Comparison of ENCODE assay signal across 8 mouse cellular contexts in the genomic region with DNA sequence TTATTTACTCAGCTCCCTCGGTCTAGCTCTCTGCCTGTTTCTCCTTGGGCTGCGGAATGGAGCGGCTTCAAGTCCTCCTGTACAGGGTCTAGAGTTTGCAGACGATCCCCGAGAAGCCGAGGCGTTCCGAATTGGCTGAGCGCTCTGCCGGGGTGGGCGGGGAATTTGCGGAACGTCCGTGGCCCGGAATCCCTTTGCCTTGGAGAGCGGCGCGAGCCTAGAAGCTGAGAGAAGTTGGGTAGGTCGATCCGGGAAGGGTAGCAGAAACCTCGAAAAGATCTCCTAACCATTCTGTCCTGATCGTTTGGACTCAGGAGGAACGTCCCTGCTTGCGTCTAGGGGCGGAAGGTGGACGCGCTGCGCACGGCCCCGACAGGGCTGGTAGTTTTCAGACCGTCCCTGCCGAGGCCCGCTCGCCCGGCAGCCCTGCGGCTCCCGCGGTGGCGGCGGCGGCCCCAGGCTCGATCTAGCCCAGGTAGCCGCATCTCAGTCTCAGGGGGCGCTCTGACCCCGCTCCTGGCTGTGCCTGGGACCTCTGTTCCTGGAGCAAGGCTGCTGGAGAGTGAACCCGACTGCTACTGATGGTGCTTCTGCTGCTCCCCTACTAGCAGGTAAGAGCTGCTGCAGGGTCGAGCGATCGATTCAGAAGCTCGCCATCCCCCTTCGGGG. TPM values are rescaled to one million over a fixed set of nuclear protein-coding genes. Genes with fewer than 3 reads are reported as not detected.
DNase-seq lines count a peak whose midpoint lies in the region; ATAC-seq and TF ChIP-seq lines count a peak whose summit lies in the region.

A gene (plus strand): TSS at position 199 of the 669 bp plus-strand sequence.

- H3K4me2 ChIP-seq in hindbrain, embryonic 14.5 days (replicated peaks) = peak within 1 kb of the TSS; percentile 82

- under 1% methylated on average over 51 of the region's 51 CpGs for WGBS in hindbrain, embryonic 14.5 days

- H3K27me3 ChIP-seq in Patski = peaks cover 6% of the 10 kb centered on the region
- H3K27me3 ChIP-seq in hindbrain, embryonic 14.5 days (ENCODE audit: control insufficient read depth, insufficient read depth, low read length) = no peaks in the 10 kb centered on the region

- peak within 1 kb of the TSS; percentile 87 for H3K9ac ChIP-seq in hindbrain, embryonic 14.5 days

- in situ Hi-C loops in Patski (cut with MboI; ENCODE audit: low pct_unique_long_range_greater_than_20kb) = loop anchor here (5.0 to 25.0 kb wide), 5 partner anchors 87 to 557 kb away; a partner anchor contains a TSS

- peaks cover 22% of the 10 kb centered on the region for H3K4me1 ChIP-seq in hindbrain, embryonic 14.5 days (replicated peaks; ENCODE audit: control insufficient read depth, insufficient read depth, low read length)

- peak within 1 kb of the TSS; percentile 72 for H3K4me3 ChIP-seq in hindbrain, embryonic 14.5 days (replicated peaks; ENCODE audit: low read length)

- POLR2A ChIA-PET in Patski (lab: Charles Lee) = interaction anchor here (0.7 to 1.9 kb wide), 2 partner anchors 69 to 204 kb away, joined by 6 to 10 read pairs; no protein-coding TSS in a partner anchor

- no peaks in the 10 kb centered on the region for H3K36me3 ChIP-seq in hindbrain, embryonic 14.5 days (replicated peaks; ENCODE audit: control insufficient read depth, insufficient read depth)

- H3K9me3 ChIP-seq in hindbrain, embryonic 14.5 days (ENCODE audit: control insufficient read depth, low read length) = no peaks in the 10 kb centered on the region

- peak within 1 kb of the TSS; percentile 95 for H3K27ac ChIP-seq in hindbrain, embryonic 14.5 days

- peak; percentile 93 for ATAC-seq in Patski
- peak; percentile 90 for ATAC-seq in hindbrain, embryonic 14.5 days (ENCODE audit: low FRiP score)

- DNase-seq in Patski (ENCODE audit: low read depth, low spot score) = peak; percentile 74
- peak; percentile 89 to 92 for DNase-seq in cerebellum, postnatal 14 days
- peak; percentile 81 to 89 for DNase-seq in frontal cortex, postnatal 14 days (ENCODE audit: low spot score in 2 of 2)
- peak; percentile 89 for DNase-seq in hindbrain, embryonic 14.5 days (ENCODE audit: low spot score)
- DNase-seq in layer of hippocampus, postnatal 36 days = peak; percentile 91 to 93
- DNase-seq in lung, postnatal 36 days = peak; percentile 93
- peak; percentile 95 for DNase-seq in retina, postnatal 1 day
- peak; percentile 88 to 89 for DNase-seq in urinary bladder, adult 18-20 months (ENCODE audit: low spot score in 2 of 2)

- TF ChIP-seq CTCF in Patski (IDR thresholded peaks at IDR 0.05) = no peak

- CTCF ChIA-PET in Patski (lab: Charles Lee) = interaction anchor here (0.6 to 2.9 kb wide), 14 partner anchors 9 to 553 kb away, joined by 3 to 21 read pairs (median 4); no protein-coding TSS in a partner anchor

RNA-seq across cellular contexts. Expression of the gene that starts here (rescaled TPM):
- 6.6 TPM for polyA plus RNA-seq in Patski (2021)
- 15.9 and 16.3 TPM in 2 replicates for polyA plus RNA-seq in hindbrain, embryonic 14.5 days (2014; fragmentation: Nextera tagmentation; extraction: Ambion mirVana)
- total RNA-seq in layer of hippocampus, postnatal 36 days (2021) = 10 to 100 TPM; 52.6 to 52.7 TPM

Comparison
In these comparisons a context has a peak if more than half of its experiments do, and no peak if none do; other contexts are left out.
1. Peak in every context shown above with its lines: DNase-seq, ATAC-seq, H3K4me3 ChIP-seq and H3K27ac ChIP-seq.